Mouse (Mus musculus): ENCODE data around the gene Tnfrsf21.

The Tnfrsf21 gene

GRCm38 (mm10) chr17:43076801-43077493 lies 60.6 kb downstream of the Tnfrsf21 start:
- peak; percentile 82 for DNase-seq (ENCODE audit: low spot score)

- peak; percentile 31 for DNase-seq (ENCODE audit: low spot score)
Observed at GRCm38 (mm10) chr17:43077540-43077939, 61.2 kb downstream of the Tnfrsf21 start.

- no peak for DNase-seq (ENCODE audit: low spot score)
Observed at GRCm38 (mm10) chr17:43081225-43081624, 64.9 kb downstream of the Tnfrsf21 start.

GRCm38 (mm10) chr17:43089496-43089895 lies 73.1 kb downstream of the Tnfrsf21 start:
- DNase-seq (ENCODE audit: low spot score): no peak

- DNase-seq (ENCODE audit: low spot score): no peak
Observed at GRCm38 (mm10) chr17:43090948-43091724, 74.8 kb downstream of the Tnfrsf21 start.

GRCm38 (mm10) chr17:43092280-43092995 lies 76.1 kb downstream of the Tnfrsf21 start:
- DNase-seq (ENCODE audit: low spot score): no peak

GRCm38 (mm10) chr17:43094285-43094684 lies 77.9 kb downstream of the Tnfrsf21 start:
- no peak for DNase-seq (ENCODE audit: low spot score)

- DNase-seq (ENCODE audit: low spot score): no peak
Observed at GRCm38 (mm10) chr17:43097101-43097688, 80.8 kb downstream of the Tnfrsf21 start.

GRCm38 (mm10) chr17:43106108-43106507 lies 89.8 kb downstream of the Tnfrsf21 start:
- DNase-seq (ENCODE audit: low spot score): no peak

- no peak for DNase-seq (ENCODE audit: low spot score)
Observed at GRCm38 (mm10) chr17:43107338-43107737, 91.0 kb downstream of the Tnfrsf21 start.

GRCm38 (mm10) chr17:43109501-43109900 lies 93.1 kb downstream of the Tnfrsf21 start:
- DNase-seq (ENCODE audit: low spot score): no peak

- no peak for DNase-seq (ENCODE audit: low spot score)
Observed at GRCm38 (mm10) chr17:43110168-43110885, 94.0 kb downstream of the Tnfrsf21 start.

- DNase-seq (ENCODE audit: low spot score): peak; percentile 52
Observed at GRCm38 (mm10) chr17:43113391-43113984, 97.1 kb downstream of the Tnfrsf21 start.

- peak; percentile 44 for DNase-seq (ENCODE audit: low spot score)
Observed at GRCm38 (mm10) chr17:43114086-43114581, 97.8 kb downstream of the Tnfrsf21 start.

- DNase-seq (ENCODE audit: low spot score): no peak
Observed at GRCm38 (mm10) chr17:43114926-43115325, 98.6 kb downstream of the Tnfrsf21 start.

GRCm38 (mm10) chr17:43116748-43117147 lies 100.4 kb downstream of the Tnfrsf21 start:
- peak; percentile 46 for DNase-seq (ENCODE audit: low spot score)

- DNase-seq (ENCODE audit: low spot score): peak; percentile 48
Observed at GRCm38 (mm10) chr17:43119446-43119845, 103.1 kb downstream of the Tnfrsf21 start.

GRCm38 (mm10) chr17:43121096-43121495 lies 104.7 kb downstream of the Tnfrsf21 start:
- no peak for DNase-seq (ENCODE audit: low spot score)

- no peak for DNase-seq (ENCODE audit: low spot score)
Observed at GRCm38 (mm10) chr17:43128305-43128704, 112.0 kb downstream of the Tnfrsf21 start.

- no peak for DNase-seq (ENCODE audit: low spot score)
Observed at GRCm38 (mm10) chr17:43128908-43129533, 112.7 kb downstream of the Tnfrsf21 start.
